Mouse (Mus musculus) embryo, embryonic 9.5 days (tissue): Measurements from ENCODE around the gene Vma21-ps.
"Not testable (repeated sequence)": the region's sequence is repeated elsewhere in the genome, so short reads cannot be mapped to it uniquely, and the experiment has no call there.

ENCODE experiments used
- DNase-seq: peaks from one replicate; pipeline ENCODE4 v3.0.0-alpha.2; 2017; ENCODE audit errors: extremely low spot score

Gene Vma21-ps

GRCm38 (mm10) chr4:52497144-52497543 is at the start of gene Vma21-ps:
Gene Vma21-ps, minus strand, starts transcription at chr4:52497244.
- DNase-seq: not testable (repeated sequence)

DNA sequence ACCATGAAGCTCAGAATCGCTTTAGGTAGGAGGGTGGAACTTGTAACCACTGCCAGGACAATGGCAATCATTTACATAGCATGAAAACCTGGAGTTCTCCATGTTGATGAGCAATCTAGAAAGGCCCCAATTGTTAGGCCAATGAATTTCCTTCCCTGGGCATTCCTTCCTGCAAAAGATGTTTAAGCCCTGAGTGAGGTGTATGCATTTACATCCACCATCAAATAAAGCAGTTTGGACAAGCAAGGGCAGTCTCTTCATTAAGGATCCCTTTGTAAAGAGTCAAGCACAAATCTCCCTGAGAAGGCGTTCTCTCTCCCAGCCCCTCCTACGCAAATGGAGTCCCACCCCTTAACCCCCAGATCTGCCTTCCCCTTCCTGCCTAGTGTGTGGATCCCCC is 46.0 kb upstream of the Vma21-ps start:
- no peak for DNase-seq

GRCm38 (mm10) chr4:52530636-52531035 is 33.6 kb upstream of the Vma21-ps start:
- DNase-seq: no peak

DNA sequence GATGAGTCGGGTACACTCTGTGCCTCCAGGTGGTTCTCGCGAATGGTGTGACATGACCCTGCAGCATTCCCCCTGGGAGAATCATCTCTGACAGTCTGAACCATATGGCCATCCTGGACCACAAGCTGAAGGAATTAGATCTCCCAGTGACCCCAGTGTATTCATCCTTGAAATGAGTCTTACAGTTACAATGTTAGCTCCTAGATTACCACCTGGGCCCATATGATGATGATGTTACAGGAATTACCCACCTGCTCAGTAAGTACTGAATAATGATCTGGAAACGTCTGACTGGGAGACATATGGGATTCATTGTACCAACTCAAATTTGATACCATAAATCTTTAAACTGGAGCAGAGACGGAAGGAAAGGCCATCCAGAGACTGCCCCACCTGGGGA is 29.4 kb upstream of the Vma21-ps start:
- no peak for DNase-seq

GRCm38 (mm10) chr4:52519301-52519700 is 22.3 kb upstream of the Vma21-ps start:
- no peak for DNase-seq

- peak; percentile 4 for DNase-seq
Measured at GRCm38 (mm10) chr4:52517580-52517979, 20.5 kb upstream of the Vma21-ps start.

GRCm38 (mm10) chr4:52487486-52487885 is 9.6 kb downstream of the Vma21-ps start:
- no peak for DNase-seq

GRCm38 (mm10) chr4:52473431-52473830 is 23.6 kb downstream of the Vma21-ps start:
- no peak for DNase-seq

- no peak for DNase-seq
Measured at GRCm38 (mm10) chr4:52461321-52461720, 35.7 kb downstream of the Vma21-ps start.

DNA sequence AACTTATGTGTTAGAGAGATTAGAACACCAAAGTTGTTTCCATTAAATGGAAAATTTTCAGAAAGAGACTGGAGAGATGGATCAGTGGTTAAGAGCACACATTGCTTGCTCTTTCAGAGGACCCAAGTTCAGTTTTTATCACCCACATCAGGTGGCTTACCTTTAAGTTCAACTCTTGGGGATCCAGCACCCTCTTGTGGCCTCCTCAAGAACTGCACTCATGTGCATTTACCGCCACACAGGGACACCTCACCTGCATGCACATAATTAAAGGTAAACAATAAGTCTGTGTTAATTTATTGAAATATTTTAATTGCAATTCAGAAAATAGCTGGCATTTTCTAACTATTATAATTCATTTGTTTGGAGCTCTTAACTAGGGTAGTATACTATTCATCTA is 37.3 kb downstream of the Vma21-ps start:
- DNase-seq: no peak
